Mouse (Mus musculus) kidney, postnatal 0 days (tissue): ENCODE data around the gene Lrmda. TPM values are rescaled to one million over a fixed set of nuclear protein-coding genes. Genes with fewer than 3 reads are reported as not detected.
A peak's percentile ranks its signal among the peaks of the same experiment; 100 is the strongest.

ENCODE experiments used
- ATAC-seq: fragments of 200-750 bp; cut with Nextera tagmentation; replicated peaks from 2 replicates; pipeline ENCODE4 v1.8.0; 2017; ENCODE audit warnings: low read depth, moderate number of reproducible peaks, moderate TSS enrichment, moderate library complexity; ENCODE audit not compliant: low FRiP score
- DNase-seq: peaks from one replicate; pipeline ENCODE4 v3.0.0-alpha.2; 2016; ENCODE audit warnings: low spot score
- H3K27ac ChIP-seq: fragments of 300-500 bp; sonication (generic); 2 replicates; pipeline ENCODE4 v1.5.1; 2014; ENCODE audit warnings: mild to moderate bottlenecking
- H3K27me3 ChIP-seq: fragments of 300-500 bp; sonication (generic); 2 replicates; pipeline ENCODE4 v1.6.1; 2014; ENCODE audit warnings: low read length, mixed read lengths; ENCODE audit not compliant: insufficient read depth
- H3K36me3 ChIP-seq: fragments of 300-500 bp; sonication (generic); 2 replicates; pipeline ENCODE4 v1.6.1; 2014; ENCODE audit warnings: low read length, mixed read lengths; ENCODE audit not compliant: insufficient read depth
- H3K4me1 ChIP-seq: fragments of 300-500 bp; sonication (generic); replicated peaks from 2 replicates; pipeline ENCODE4 v1.6.1; 2014; ENCODE audit warnings: antibody characterized with exemption, low read length, mixed read lengths; ENCODE audit not compliant: insufficient read depth
- H3K4me2 ChIP-seq: fragments of 300-500 bp; sonication (generic); 2 replicates; pipeline ENCODE4 v1.6.1; 2014; ENCODE audit warnings: mild to moderate bottlenecking, low read length, moderate library complexity, mixed read lengths
- H3K4me3 ChIP-seq: fragments of 300-500 bp; sonication (generic); replicated peaks from 2 replicates; pipeline ENCODE4 v1.5.1; 2014; ENCODE audit warnings: low read depth, low read length
- H3K9ac ChIP-seq: fragments of 300-500 bp; sonication (generic); 2 replicates; pipeline ENCODE4 v1.6.1; 2014; ENCODE audit warnings: low read depth, low read length
- H3K9me3 ChIP-seq: fragments of 300-500 bp; sonication (generic); replicated peaks from 2 replicates; pipeline ENCODE4 v1.6.1; 2016; ENCODE audit warnings: low read length, inconsistent platforms, mixed read lengths
- CTCF ChIP-seq: IDR thresholded peaks from 2 replicates; pipeline ENCODE4 v1.5.1; 2016; ENCODE audit warnings: antibody characterized with exemption, low read depth, mild to moderate bottlenecking, moderate library complexity
- WGBS: fragments of 180-500 bp; shearing (Covaris S2); extraction: QIAGEN DNeasy Blood & Tissue Kit; methylation state at CpG from one replicate; pipeline ENCODE4 v1.1.7; 2014; 5-methylcytosine and 5-hydroxymethylcytosine counted together
- polyA plus RNA-seq: library from polyadenylated mRNA; unstranded; fragments of >200 nt; fragmentation: Nextera tagmentation; extraction: Ambion mirVana; gene quantifications from 2 replicates; pipeline ENCODE4 v1.2.1, GENCODE M21; 2015

Lrmda gene
- polyA plus RNA-seq, 1 experiment from 2014 or later: 0.83 TPM

DNA sequence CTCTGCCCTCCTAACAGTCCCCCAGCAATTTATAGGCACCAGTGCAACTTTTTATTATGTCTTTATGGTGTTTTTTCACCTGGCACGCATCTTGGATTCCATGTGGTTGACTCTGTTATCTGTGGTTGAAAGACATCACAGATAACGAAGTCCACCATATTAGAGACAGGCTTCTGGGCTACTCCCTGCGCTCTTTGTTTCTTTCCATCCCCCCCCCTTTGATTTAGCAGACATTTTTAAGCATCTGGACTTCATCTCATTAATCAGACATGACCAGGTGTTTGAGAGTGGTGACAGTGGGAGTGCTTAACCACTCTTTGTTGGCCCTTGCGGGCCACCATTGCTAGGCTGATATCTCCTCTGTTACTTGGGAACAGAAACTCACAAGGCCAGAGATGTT lies 71.8 kb downstream of the Lrmda start:
- DNase-seq (no peak), ATAC-seq (no peak)
- Histone ChIP-seq H3K27ac (no peak overlapping the region), H3K9ac (no peak overlapping the region), H3K4me2 (no peak overlapping the region), H3K4me1 (peaks cover 18% of the 10 kb centered on the region; the same call in 1 of the 2 replicates), H3K27me3 (no peaks in the 10 kb centered on the region), H3K36me3 (no peaks in the 10 kb centered on the region), H3K9me3 (peaks cover 4% of the 10 kb centered on the region), H3K4me3 (no peak overlapping the region)
- WGBS: 54% methylated on average over 4 of the region's 4 CpGs
- no peak for TF ChIP-seq CTCF

DNA sequence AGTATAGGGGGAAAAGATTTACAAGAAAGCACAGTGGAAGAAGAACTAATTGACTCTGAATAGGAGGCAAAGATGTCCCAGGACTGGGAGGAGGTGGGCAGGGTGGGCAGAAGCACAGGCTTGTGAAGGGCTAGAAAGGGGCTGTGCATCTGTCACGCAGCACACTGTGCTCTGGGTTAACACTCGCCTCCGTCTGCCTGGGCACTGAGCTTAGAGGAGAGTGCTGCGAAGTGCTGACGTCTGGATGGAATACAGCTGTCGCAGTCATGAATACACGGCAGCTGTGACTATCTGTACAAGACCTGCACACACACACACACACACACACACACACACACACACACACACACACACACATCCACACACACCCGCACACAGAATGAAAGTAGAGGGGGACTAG lies 73.6 kb downstream of the Lrmda start:
- no peaks in the 10 kb centered on the region for H3K27me3 ChIP-seq
- H3K4me3 ChIP-seq: no peak overlapping the region
- TF ChIP-seq CTCF: no peak
- H3K4me1 ChIP-seq: peaks cover 18% of the 10 kb centered on the region; the same call in 1 of the 2 replicates
- no peak overlapping the region for H3K4me2 ChIP-seq
- peak; percentile 57 for DNase-seq
- no peak for ATAC-seq
- H3K9ac ChIP-seq: no peak overlapping the region
- H3K27ac ChIP-seq: no peak overlapping the region
- H3K9me3 ChIP-seq: peaks cover 2% of the 10 kb centered on the region
- 37% methylated on average over 8 of the region's 8 CpGs for WGBS
- H3K36me3 ChIP-seq: no peaks in the 10 kb centered on the region

GRCm38 (mm10) chr14:22101961-22102805 lies 82.7 kb downstream of the Lrmda start:
- WGBS: 85% methylated on average over 14 of the region's 14 CpGs
- H3K27me3 ChIP-seq: no peaks in the 10 kb centered on the region
- H3K27ac ChIP-seq: no peak overlapping the region
- ATAC-seq (no peak), DNase-seq (no peak)
- peaks cover 5% of the 10 kb centered on the region; the same call in 1 of the 2 replicates for H3K9me3 ChIP-seq
- no peak overlapping the region for H3K9ac ChIP-seq
- no peak overlapping the region for H3K4me3 ChIP-seq
- H3K4me1 ChIP-seq: no peaks in the 10 kb centered on the region
- H3K4me2 ChIP-seq: no peak overlapping the region
- H3K36me3 ChIP-seq: no peaks in the 10 kb centered on the region
- TF ChIP-seq CTCF: no peak

DNA sequence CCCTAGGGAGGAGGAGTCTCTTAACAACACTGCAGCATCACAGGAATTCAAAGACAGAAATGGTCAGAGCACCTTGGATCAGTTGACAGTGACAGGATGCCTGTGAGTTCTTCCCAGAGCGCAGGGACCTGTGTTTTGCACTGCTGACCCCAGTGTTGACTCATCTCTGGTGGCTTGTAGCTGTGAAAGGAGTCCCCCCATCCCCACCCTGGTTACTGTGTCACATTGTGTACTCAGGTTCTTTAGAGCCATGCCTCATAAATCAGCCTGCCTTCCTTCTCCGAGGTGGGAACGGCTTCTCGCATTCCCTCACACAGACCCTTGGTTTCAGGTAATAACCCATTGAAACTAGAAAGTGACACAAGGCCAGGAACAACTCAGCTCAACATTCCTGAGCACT lies 86.3 kb downstream of the Lrmda start:
- H3K4me3 ChIP-seq: no peak overlapping the region
- H3K36me3 ChIP-seq: no peaks in the 10 kb centered on the region
- ATAC-seq (peak; percentile 61; the same call in 1 of the 2 replicates), DNase-seq (peak; percentile 54)
- no peaks in the 10 kb centered on the region for H3K27me3 ChIP-seq
- no peaks in the 10 kb centered on the region for H3K4me1 ChIP-seq
- H3K9me3 ChIP-seq: no peaks in the 10 kb centered on the region
- TF ChIP-seq CTCF: no peak
- WGBS: 20% methylated on average over 4 of the region's 4 CpGs
- H3K27ac ChIP-seq: no peak overlapping the region
- H3K4me2 ChIP-seq: no peak overlapping the region
- no peak overlapping the region for H3K9ac ChIP-seq

- no peaks in the 10 kb centered on the region for H3K9me3 ChIP-seq
- ATAC-seq (no peak), DNase-seq (no peak)
These were observed 87.3 kb downstream of the Lrmda start for GRCm38 (mm10) chr14:22106777-22107176.

GRCm38 (mm10) chr14:22109423-22109822 lies 89.9 kb downstream of the Lrmda start:
- TF ChIP-seq CTCF: no peak
- no peak for DNase-seq
- no peak overlapping the region for H3K27ac ChIP-seq
- no peak overlapping the region for H3K9ac ChIP-seq
- no peak overlapping the region for H3K4me2 ChIP-seq
- H3K9me3 ChIP-seq: no peaks in the 10 kb centered on the region
- WGBS: 64% methylated on average over 4 of the region's 4 CpGs
- H3K4me3 ChIP-seq: no peak overlapping the region
- H3K27me3 ChIP-seq: no peaks in the 10 kb centered on the region
- H3K4me1 ChIP-seq: 0 out of 2 replicates have a peak, but pooled peaks cover under 1% of the 10 kb centered on the region
- H3K36me3 ChIP-seq: no peaks in the 10 kb centered on the region
- no peak for ATAC-seq

More at GRCm38 (mm10) chr14:22106777-22107176, 87.3 kb downstream of the Lrmda start:
- no peak overlapping the region for H3K9ac ChIP-seq
- WGBS: 71% methylated on average over 3 of the region's 3 CpGs
- no peak overlapping the region for H3K27ac ChIP-seq
- no peaks in the 10 kb centered on the region for H3K4me1 ChIP-seq
- H3K27me3 ChIP-seq: no peaks in the 10 kb centered on the region
- no peak overlapping the region for H3K4me3 ChIP-seq
- no peaks in the 10 kb centered on the region for H3K36me3 ChIP-seq
- no peak overlapping the region for H3K4me2 ChIP-seq
- no peak for TF ChIP-seq CTCF
